Mouse (Mus musculus) small intestine, adult 2 months (tissue): ENCODE data around the gene Gm10300. TPM values are rescaled to one million over a fixed set of nuclear protein-coding genes. Genes with fewer than 3 reads are reported as not detected.

ENCODE experiments used
- H3K27ac ChIP-seq: fragments of 200-500 bp; 2 replicates; pipeline ENCODE4 v1.5.1; 2012; ENCODE audit warnings: low read depth, low read length, control low read depth, inconsistent platforms; ENCODE audit not compliant: insufficient read depth
- H3K27me3 ChIP-seq: fragments of 200-500 bp; 2 replicates; pipeline ENCODE4 v1.6.1; 2012; ENCODE audit warnings: mild to moderate bottlenecking, moderate library complexity, low read length, inconsistent platforms; ENCODE audit not compliant: control insufficient read depth, insufficient read depth
- H3K36me3 ChIP-seq: fragments of 200-500 bp; 2 replicates; pipeline ENCODE4 v1.6.1; 2012; ENCODE audit warnings: mild to moderate bottlenecking, low read length, control low read depth, inconsistent platforms; ENCODE audit not compliant: control insufficient read depth, insufficient read depth
- H3K4me1 ChIP-seq: fragments of 200-500 bp; 2 replicates; pipeline ENCODE4 v1.6.1; 2012; ENCODE audit warnings: low read length, inconsistent platforms, mixed read lengths; ENCODE audit not compliant: control insufficient read depth, insufficient read depth, insufficient read length
- H3K4me3 ChIP-seq: fragments of 200-500 bp; 2 replicates; pipeline ENCODE4 v1.5.1; 2012; ENCODE audit warnings: low read depth, mild to moderate bottlenecking, control low read depth, inconsistent platforms, low read length, moderate library complexity
- CTCF ChIP-seq: fragments of 200-500 bp; IDR thresholded peaks from 2 replicates; pipeline ENCODE4 v1.5.1; 2012; ENCODE audit warnings: low read depth, mild to moderate bottlenecking, control low read depth, inconsistent platforms, low read length, moderate library complexity, mixed read lengths; ENCODE audit not compliant: insufficient replicate concordance, insufficient read length; ENCODE audit errors: extremely low read depth
- POLR2A ChIP-seq: fragments of 200-500 bp; IDR thresholded peaks from 2 replicates; pipeline ENCODE4 v1.6.1; 2012; ENCODE audit warnings: low read depth, mild to moderate bottlenecking, control low read depth, inconsistent platforms, low read length, moderate library complexity
- WGBS: fragments of 180-500 bp; shearing (Covaris S2); methylation state at CpG from one replicate; pipeline ENCODE4 v1.1.7; 2018; 5-methylcytosine and 5-hydroxymethylcytosine counted together
- polyA plus RNA-seq: library from polyadenylated mRNA; depleted of rRNA; stranded (reverse); fragments of >200 nt; gene quantifications from 2 replicates; pipeline ENCODE4 v1.2.3, GENCODE M21; 2012

Gene Gm10300
- polyA plus RNA-seq, 1 experiment = 0.06 TPM

DNA sequence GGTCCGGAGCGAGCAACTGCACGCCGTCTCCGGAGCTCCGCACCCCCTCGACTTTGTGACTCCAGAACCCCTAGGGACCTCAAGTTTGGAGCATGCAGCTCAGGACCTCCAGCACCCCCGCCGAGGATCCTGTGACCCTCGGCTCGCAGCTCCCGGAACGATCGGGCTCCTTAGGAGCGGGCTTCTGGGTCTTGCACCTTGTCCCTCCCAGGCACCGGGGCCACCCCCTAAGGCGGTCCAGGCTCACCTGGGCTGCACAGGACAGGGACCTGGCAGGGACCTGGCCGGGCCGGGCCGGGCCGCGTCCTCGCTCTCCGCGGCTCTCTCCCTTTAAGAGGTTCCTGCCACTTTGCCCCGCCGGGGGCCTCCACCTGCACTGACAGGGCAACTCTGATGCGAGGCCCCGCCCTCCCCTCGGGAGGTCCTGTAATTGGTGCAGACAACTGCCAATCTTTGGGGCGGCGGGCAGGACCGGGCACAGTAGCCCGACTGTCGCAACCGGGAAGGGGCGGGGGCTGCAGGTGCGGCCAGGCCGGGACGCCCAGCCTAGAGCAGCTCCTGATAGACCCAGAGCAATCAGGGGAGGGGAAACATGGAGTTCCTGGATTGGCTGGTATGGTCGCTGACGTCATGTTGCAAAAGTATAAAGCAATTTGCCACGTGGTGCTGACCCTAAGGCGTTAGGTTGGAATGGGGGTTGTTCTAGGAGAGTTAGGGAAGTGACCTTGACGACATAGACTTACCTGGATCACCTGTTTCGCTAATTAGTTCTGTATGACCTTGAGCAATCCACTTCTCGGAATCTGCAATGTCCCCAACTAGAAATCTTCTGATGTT is 654 bp downstream of the Gm10300 start, which contains the start of gene Epb41:
Gene Epb41 (minus strand): TSS at position 389 of the 837 bp plus-strand sequence.
- WGBS = 1% methylated on average over 47 of the region's 47 CpGs
- H3K4me1 ChIP-seq = peaks cover 21% of the 10 kb centered on the region
- no peaks in the 10 kb centered on the region for H3K36me3 ChIP-seq
- TF ChIP-seq POLR2A (peak; percentile 80; the same call in 1 of the 2 replicates), CTCF (no peak)
- H3K27me3 ChIP-seq = no peaks in the 10 kb centered on the region
- peak within 1 kb of the TSS; percentile 52 for H3K27ac ChIP-seq
- H3K4me3 ChIP-seq = peak within 1 kb of the TSS; percentile 80

DNA sequence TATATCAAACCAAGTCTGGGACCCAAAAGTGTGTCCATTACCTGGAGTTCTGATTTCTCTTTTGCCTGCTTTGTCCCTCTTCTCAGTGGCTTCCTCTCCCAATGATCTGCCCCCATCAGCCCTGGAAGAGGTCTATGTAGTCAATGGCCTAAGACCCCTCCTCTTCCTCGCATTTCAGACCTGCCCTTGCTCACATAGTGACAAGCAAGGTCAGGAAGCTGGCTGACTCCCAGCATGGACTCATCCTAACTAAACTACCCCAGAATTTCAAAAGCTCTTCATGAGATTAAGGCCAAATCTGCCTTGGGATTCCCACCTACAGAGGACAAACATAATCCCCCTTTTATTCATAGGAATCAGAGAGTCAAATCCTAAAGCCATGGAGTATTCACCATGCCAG is 1.3 kb downstream of the Gm10300 start:
- Histone ChIP-seq H3K4me3 (no peak overlapping the region), H3K27me3 (no peaks in the 10 kb centered on the region), H3K27ac (no peak overlapping the region), H3K4me1 (peaks cover 21% of the 10 kb centered on the region), H3K36me3 (no peaks in the 10 kb centered on the region)
- 59% methylated on average over 1 of the region's 1 CpGs for WGBS
- TF ChIP-seq CTCF = no peak
- TF ChIP-seq POLR2A = no peak

DNA sequence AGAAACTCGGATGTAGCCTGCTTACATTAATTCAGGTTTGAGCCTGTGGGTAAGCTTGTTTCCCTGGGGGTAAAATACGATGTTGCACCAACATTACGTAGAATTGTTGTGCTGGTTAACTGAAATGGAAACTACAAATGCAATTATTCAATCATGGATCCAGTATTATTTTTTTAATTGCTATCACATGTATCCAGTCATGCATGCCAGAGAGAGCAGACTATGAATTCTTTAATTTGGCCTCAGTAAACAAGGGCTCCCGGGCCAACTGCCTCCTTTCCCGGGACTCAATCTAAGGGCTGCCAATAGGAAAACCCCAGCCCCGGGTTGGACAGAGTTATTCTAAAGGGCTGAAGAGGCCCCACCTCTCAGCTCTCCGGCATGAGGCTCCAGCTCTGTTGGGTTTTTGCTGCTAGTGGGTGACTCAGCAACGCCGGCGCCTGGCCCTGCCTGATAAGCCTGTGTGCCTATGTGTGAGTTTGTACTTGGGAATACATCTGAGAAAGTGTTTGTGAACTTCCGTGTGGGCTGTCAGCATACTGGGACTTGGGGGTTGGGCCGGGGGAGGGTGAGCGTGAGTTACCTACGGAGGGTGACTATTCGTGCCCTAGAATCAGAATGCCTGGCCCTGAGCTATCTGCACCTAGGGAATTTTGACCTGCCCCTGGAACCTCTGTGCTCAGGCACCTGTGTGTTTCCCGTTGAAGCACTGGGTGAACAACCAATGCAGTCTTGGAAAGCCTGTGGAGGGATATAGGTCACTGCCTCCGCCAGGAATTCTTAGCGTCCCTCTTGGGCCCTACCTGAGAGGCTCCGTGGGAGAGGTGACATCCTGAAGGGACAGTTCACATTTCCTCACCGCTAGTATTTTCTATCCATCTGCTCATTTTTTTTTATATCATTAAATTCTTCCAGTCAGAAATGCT is 2.2 kb downstream of the Gm10300 start:
- Histone ChIP-seq H3K27ac (no peak overlapping the region), H3K27me3 (no peaks in the 10 kb centered on the region), H3K36me3 (no peaks in the 10 kb centered on the region), H3K4me3 (no peak overlapping the region), H3K4me1 (peaks cover 21% of the 10 kb centered on the region)
- WGBS = 25% methylated on average over 20 of the region's 20 CpGs
- TF ChIP-seq POLR2A (no peak), CTCF (no peak)

- peaks cover 19% of the 10 kb centered on the region for H3K4me1 ChIP-seq
- H3K27me3 ChIP-seq = no peaks in the 10 kb centered on the region
- H3K27ac ChIP-seq = no peak overlapping the region
- no peak overlapping the region for H3K4me3 ChIP-seq
- no peaks in the 10 kb centered on the region for H3K36me3 ChIP-seq
- no peak for TF ChIP-seq POLR2A
- TF ChIP-seq CTCF = no peak
- 67% methylated on average over 7 of the region's 7 CpGs for WGBS
Measured at GRCm38 (mm10) chr4:132077445-132077844, 2.9 kb downstream of the Gm10300 start.

DNA sequence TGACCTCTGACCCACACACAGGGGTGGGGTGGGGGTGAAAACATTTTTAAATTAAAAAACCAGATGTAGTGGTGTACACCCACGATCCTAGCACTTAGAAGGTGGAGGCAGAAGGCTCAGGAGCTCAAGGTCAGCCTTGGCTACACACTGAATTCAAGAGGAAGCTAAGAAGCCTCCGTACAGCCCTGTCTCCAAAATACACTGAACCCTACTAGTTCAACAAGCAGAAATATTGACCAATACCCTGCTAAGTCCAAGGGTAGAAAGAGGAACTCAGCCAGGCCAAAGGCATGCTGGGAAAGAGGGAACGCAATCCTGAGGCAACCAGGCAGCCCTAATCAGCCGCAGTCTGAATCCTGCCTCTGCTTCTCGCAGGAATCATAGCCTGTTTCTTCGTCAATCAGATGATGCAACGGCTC is 3.8 kb downstream of the Gm10300 start:
- TF ChIP-seq POLR2A = no peak
- Histone ChIP-seq H3K27me3 (no peaks in the 10 kb centered on the region), H3K27ac (no peak overlapping the region), H3K4me3 (no peak overlapping the region), H3K4me1 (peaks cover 10% of the 10 kb centered on the region), H3K36me3 (no peaks in the 10 kb centered on the region)
- WGBS = 73% methylated on average over 7 of the region's 7 CpGs

DNA sequence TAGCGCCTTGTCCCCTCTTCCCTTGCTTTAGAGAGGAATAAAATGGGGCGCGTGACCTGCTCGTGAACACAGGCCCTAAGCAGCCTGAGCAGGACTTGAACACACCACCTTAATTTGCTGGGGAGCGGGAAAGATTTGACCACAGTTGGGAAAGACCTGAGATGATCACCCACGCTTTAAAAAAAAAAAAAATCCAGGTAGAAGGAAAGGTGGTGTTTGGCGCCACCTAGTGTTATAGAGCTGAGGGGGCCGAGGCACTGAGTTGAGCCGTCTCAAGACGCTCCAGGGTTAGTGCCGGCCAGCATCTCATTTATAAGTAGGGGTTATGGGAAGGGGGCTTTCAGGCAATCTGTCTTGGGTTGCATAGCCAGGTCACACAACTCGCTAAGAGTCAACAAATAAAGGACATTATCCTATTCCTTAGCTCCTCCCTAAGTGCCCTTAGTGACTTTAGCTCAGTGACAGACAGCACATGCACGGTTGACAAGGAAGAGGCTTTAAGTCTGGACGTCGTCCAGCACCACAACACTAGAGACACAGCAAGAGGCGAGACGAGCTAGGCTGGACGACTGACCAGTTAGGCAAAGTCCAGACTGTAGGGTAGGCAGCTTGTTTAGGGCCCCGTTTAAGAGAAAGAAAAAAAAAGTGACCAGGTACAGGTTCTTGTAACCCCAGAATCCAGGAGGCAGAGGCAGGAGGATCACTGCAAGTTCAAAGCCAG is 5.2 kb downstream of the Gm10300 start:
- 8% methylated on average over 19 of the region's 19 CpGs for WGBS
- Histone ChIP-seq H3K36me3 (no peaks in the 10 kb centered on the region), H3K4me3 (no peak overlapping the region), H3K27me3 (no peaks in the 10 kb centered on the region), H3K27ac (no peak overlapping the region), H3K4me1 (peaks cover 5% of the 10 kb centered on the region; the same call in 1 of the 2 replicates)
- TF ChIP-seq CTCF (peak; percentile 80; the same call in 1 of the 2 replicates), POLR2A (no peak)
